Mouse (Mus musculus) spleen, adult 2 months (tissue): Measurements from ENCODE around the gene Nsd1.

ENCODE experiments used
- CTCF ChIP-seq: fragments of 200-500 bp; IDR thresholded peaks from 2 replicates; pipeline ENCODE4 v1.5.1; 2011; ENCODE audit warnings: mild to moderate bottlenecking, inconsistent platforms; ENCODE audit not compliant: insufficient read depth, insufficient read length, insufficient replicate concordance; ENCODE audit errors: extremely low read depth
- POLR2A ChIP-seq: fragments of 200-500 bp; IDR thresholded peaks from 2 replicates; pipeline ENCODE4 v1.6.1; 2011; ENCODE audit warnings: low read depth, low read length, inconsistent platforms

DNA sequence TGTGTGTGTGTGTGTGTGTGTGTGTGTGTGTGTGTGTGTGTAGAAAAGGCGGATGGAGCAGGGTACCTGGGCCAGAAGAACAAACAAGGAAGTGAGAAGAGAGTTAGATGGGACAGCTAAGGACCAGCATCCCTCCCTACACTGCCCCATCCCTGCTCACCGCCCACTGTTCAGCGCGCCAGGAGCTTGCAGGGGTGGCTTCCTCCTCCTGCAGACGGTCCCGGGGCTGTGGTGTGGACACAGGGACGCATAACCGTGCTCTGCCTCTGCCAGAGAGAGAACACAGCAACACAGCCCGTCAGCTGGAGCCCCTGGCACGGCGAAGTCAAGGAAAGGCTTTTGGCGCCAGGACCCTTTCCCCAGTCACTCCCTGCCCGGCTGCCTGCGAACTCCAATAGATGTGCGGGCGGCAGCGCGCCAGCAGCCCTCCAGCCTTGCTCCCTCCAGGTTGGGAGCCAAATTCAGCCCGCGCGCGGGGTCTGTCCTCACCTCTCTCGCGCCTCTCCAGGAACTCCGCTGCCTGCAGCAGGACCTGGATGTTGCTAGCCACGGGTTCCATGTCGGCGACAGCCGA, 119.6 kb downstream of the Nsd1 start:
- TF ChIP-seq CTCF: no peak
- no peak for TF ChIP-seq POLR2A
